Mouse (Mus musculus) macrophage (primary cell): Measurements from ENCODE around the gene Lrrc18. TPM values are rescaled to one million over a fixed set of nuclear protein-coding genes. Genes with fewer than 3 reads are reported as not detected.

Source experiments
- H3K27ac ChIP-seq: fragments of 350-480 bp; formaldehyde crosslinking; 2 replicates; pipeline ENCODE4 v1.9.0; 2021
- H3K36me3 ChIP-seq: fragments of 350-480 bp; formaldehyde crosslinking; 2 replicates; pipeline ENCODE4 v1.9.0; 2021; ENCODE audit errors: inconsistent target
- H3K4me3 ChIP-seq: fragments of 350-480 bp; formaldehyde crosslinking; 2 replicates; pipeline ENCODE4 v1.9.0; 2021; ENCODE audit errors: inconsistent target
- H3K79me2 ChIP-seq: fragments of 350-480 bp; formaldehyde crosslinking; 2 replicates; pipeline ENCODE4 v1.9.0; 2021; ENCODE audit errors: inconsistent target
- WGBS: methylation state at CpG from one replicate; pipeline ENCODE4 v1.1.7; 2026; ENCODE audit warnings: inconsistent platforms; ENCODE audit not compliant: missing documents; 5-methylcytosine and 5-hydroxymethylcytosine counted together
- polyA plus RNA-seq: library from polyadenylated mRNA; stranded (reverse); fragments of 250-400 nt; gene quantifications from 3 replicates; pipeline ENCODE4 v1.2.4, GENCODE M21; 2018; ENCODE audit warnings: inconsistent platforms

Gene Lrrc18
- polyA plus RNA-seq, 1 experiment from 2014 or later: not detected

DNA sequence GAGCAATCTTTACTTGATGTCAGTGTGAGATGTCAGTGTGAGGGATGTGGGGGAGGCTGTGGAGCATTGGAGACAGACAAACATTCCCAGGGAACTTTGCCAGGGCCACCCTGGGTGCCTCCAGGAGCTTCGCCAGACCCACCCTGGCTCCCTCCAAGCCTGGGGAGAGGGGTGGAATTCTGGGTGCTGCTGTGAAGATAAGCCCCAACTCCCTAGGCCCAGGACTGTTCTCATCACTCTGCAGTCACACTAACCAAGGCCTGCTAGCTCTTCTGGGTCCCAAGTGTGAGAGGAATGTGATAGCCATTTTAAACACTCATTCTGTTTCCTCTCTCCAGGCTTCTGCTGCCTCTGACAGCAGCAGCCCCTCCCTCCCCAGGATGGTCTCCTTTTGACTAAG lies 16.5 kb downstream of the Lrrc18 start:
- peaks cover 41% of the 10 kb centered on the region for H3K36me3 ChIP-seq
- 92% methylated on average over 1 of the region's 1 CpGs for WGBS
- H3K4me3 ChIP-seq: no peak overlapping the region
- no peaks in the 10 kb centered on the region for H3K79me2 ChIP-seq
- H3K27ac ChIP-seq: no peak overlapping the region

DNA sequence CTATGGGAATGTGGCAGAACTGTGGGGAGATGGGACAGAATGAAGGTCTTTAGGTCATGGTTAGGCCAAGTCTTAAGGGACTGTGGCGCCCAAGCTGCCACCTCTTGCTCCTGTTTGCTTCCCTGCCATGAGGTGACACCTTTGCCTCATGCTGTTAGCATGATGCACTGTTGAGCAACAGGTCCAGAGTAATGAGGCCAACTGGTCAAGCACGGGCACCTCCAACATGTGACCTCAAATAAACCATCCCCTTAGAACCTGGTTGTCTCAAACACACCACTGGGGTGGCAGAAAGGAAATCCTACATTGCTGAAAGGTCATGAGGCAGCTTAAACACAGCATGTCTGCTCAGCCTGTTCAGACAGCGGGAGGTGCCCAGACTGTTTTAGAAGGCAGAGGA lies 27.9 kb downstream of the Lrrc18 start:
- Histone ChIP-seq H3K27ac (no peak overlapping the region), H3K4me3 (no peak overlapping the region), H3K79me2 (no peaks in the 10 kb centered on the region), H3K36me3 (peaks cover 86% of the 10 kb centered on the region)
- WGBS: 97% methylated on average over 3 of the region's 3 CpGs

DNA sequence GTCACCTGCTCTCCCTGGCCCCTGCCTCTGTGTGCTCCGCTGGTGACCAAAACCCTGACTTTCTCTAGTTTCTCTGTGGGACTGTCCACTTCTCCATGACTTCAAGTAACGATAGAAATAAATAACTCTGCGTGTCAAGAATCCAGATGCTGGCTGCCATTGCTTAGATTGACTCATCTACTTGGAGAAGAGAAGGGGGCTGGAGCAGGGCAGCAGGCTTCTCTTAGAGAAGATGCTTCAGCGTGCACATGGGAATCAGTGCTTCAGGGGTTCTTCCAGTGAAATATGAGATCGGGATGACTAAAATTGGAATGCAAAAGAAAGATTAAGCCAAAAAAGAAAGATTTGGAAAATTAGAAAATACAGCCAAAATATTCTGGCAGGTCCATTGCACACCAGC lies 28.4 kb downstream of the Lrrc18 start:
- no peaks in the 10 kb centered on the region for H3K79me2 ChIP-seq
- H3K4me3 ChIP-seq: no peak overlapping the region
- H3K27ac ChIP-seq: no peak overlapping the region
- H3K36me3 ChIP-seq: peaks cover 88% of the 10 kb centered on the region
- WGBS: 98% methylated on average over 5 of the region's 5 CpGs

DNA sequence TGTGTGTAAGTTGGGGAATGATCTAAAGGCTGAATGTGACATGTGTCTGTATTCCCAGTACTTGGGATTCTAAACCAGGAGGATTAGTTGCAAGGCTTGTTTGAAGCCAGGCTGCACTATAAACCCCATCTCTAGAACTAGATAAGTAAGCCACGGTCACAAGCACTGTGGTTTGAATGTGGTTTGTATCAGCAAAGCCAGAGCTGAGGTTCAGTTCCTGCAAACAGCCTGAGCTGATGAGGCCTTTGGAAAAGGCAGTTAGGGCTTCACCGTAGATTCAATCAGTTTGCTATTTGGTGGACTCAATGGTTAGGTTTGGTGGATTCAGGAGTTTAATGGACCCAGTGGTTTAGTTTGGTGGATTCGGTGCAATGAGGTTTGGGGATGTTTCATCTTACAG lies 39.7 kb downstream of the Lrrc18 start:
- H3K27ac ChIP-seq: no peak overlapping the region
- H3K79me2 ChIP-seq: no peaks in the 10 kb centered on the region
- peaks cover 67% of the 10 kb centered on the region for H3K36me3 ChIP-seq
- H3K4me3 ChIP-seq: no peak overlapping the region
- 73% methylated on average over 3 of the region's 3 CpGs for WGBS

DNA sequence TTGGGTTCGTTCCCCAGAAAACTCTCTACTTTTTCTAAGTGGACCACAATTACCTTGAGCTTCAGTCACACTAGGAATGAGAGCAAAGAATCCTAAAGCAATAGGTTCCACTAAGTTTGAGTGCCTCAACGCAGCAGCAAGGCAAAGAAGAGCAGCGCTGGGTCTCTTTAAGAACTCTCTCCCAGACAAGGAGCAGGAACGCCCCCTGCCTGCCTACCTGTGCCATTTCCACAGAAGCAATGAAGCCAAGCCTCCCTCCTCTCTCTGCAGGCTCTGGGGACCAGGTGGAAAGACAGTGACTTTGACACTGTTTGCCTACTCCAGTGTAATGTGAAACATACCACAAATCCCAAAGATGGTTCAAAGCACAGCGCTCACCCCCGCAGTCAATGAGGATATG lies 42.2 kb downstream of the Lrrc18 start:
- no peak overlapping the region for H3K4me3 ChIP-seq
- H3K27ac ChIP-seq: no peak overlapping the region
- H3K79me2 ChIP-seq: no peaks in the 10 kb centered on the region
- peaks cover 67% of the 10 kb centered on the region for H3K36me3 ChIP-seq
- 95% methylated on average over 6 of the region's 6 CpGs for WGBS

DNA sequence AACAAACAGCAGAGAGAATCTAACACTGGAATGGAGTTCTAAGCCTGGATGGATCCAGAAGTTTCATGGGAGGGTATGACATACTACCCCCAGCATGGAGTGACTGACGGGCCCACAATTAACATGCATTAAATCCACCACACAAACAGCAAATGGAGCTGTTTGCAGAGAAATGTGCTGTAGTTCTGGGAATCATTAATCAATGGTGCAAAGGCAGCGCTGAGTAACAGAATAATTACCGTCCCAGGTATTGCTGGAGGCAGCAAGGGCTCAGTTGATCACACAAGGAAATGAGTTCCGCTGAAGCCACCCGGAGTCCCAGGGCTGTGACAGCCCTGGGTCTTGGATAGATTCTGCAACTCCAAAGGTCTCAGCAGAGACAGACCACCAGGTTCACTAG lies 44.2 kb downstream of the Lrrc18 start:
- Histone ChIP-seq H3K36me3 (peaks cover 81% of the 10 kb centered on the region), H3K79me2 (no peaks in the 10 kb centered on the region)
- WGBS: 94% methylated on average over 5 of the region's 5 CpGs

DNA sequence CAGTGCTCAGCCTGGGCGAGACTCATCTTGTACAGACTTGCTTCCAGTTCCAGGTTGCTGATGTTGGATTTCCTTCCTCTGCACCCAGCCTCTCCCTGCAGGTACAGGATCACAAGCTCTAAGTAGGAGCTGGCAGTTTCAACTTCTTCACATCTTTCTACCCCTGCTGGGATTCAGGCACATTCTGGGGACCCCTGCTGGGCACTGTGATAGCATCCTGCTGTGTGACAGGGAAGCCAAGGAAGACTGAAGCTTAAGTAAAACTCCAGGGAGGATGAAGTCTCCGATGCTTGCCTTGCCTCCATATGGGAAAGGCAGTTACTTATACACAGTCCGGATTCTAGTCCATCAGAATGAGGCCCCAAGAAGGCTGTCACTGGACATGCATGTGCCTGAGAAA lies 45.6 kb downstream of the Lrrc18 start:
- peaks cover 92% of the 10 kb centered on the region for H3K36me3 ChIP-seq
- H3K79me2 ChIP-seq: no peaks in the 10 kb centered on the region
- H3K27ac ChIP-seq: no peak overlapping the region
- H3K4me3 ChIP-seq: no peak overlapping the region
- WGBS: 97% methylated on average over 3 of the region's 3 CpGs

More for the DNA sequence above, 44.2 kb downstream of the Lrrc18 start:
- Histone ChIP-seq H3K27ac (no peak overlapping the region), H3K4me3 (no peak overlapping the region)

DNA sequence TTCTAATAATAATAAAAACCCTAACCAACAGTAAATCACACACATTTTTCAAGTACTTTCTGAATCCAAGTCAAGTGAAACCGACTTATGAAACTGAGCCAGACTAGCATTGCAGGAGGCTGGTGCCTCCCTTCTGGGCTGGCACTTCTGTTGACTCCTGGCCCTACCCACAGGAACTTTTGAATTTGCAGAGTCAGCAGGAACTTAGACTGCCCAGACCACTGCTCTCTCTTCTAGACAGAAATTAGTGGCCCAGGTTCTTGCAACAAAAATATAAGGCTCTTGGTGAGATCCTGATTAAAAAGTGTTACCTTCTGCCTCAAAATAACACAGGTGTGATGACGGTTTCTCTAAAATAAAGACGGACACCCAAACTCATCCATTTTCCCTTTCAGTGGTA lies 54.0 kb downstream of the Lrrc18 start:
- Histone ChIP-seq H3K27ac (no peak overlapping the region), H3K36me3 (peaks cover 73% of the 10 kb centered on the region), H3K79me2 (no peaks in the 10 kb centered on the region), H3K4me3 (no peak overlapping the region)
- 86% methylated on average over 3 of the region's 3 CpGs for WGBS

DNA sequence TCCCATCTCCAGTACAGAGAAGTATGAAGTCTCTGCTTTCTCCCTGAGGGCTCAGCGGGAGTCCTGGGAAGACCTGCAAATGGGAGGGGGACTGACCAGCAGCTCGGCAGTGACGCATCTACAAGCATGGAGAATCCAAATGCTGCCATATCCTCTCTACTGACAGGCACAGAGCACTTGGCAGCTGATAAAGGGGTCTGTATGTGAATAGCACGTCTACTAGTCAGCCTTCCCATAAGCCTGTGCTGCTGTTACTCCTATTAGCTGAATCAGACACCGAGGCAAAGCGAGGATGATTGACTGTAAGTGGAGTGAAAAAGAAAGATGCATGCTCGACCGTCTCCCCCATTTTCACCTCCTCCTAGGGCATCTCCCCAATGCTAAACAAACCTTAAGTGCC lies 62.3 kb downstream of the Lrrc18 start:
- H3K4me3 ChIP-seq: no peak overlapping the region
- no peaks in the 10 kb centered on the region for H3K79me2 ChIP-seq
- 100% methylated on average over 8 of the region's 8 CpGs for WGBS

DNA sequence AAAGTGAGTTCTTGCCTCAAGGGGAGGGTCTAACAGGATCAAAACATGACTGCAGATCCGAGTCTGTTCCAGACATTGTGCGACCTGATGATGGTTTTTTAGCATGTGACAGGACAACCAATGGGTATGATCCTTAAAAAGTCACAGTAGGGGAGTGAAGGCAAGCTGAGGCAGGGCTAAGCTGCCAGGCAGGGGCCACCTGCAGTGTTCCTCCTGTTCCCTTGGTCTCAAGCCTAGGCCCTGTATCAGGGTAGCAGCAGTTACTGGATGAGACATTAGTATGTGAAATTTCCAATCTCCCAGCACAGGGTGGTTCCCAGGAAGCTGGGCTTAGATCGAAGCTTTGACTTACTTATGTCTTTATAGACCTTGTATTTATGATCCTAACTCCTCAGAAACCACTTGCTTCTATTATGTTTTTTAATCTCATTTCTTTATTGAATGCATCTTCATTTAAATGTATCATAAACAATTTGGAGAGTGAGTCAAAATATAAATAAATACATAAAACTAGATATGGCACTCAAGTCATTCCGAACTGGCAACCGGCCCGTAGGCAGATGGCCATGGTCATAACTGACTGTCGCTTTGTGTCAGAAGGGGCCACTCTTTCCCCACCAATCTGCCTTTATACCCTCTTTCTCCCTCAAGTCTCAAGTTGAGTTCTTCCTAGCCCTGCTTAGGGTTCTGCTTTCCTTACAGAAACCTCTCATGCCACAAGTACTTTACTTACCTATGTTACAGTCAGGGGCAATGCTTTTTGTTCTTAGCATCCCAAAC lies 67.9 kb downstream of the Lrrc18 start:
- Histone ChIP-seq H3K36me3 (peaks cover 61% of the 10 kb centered on the region), H3K4me3 (no peak overlapping the region), H3K27ac (no peak overlapping the region), H3K79me2 (no peaks in the 10 kb centered on the region)
- WGBS: 98% methylated on average over 7 of the region's 7 CpGs

More for the DNA sequence above, 62.3 kb downstream of the Lrrc18 start:
- Histone ChIP-seq H3K27ac (no peak overlapping the region), H3K36me3 (peaks cover 44% of the 10 kb centered on the region)

DNA sequence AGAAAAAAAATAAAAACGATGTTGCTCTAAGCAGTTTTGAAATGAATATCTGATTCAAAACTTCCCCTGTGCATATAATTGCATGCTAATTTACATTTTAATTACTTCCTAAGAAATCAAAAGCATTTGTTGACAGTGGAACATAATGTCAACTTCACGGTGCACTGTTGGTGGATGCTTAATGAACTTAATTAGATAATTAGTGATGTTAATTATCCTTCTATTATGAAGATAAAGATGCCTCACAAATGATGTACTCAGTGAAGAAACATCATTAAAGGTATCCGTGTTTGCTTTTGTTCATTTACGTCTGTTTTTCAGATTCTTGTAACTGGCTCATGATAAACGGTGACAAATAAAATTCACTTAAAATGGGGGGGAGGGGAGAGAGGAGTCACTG lies 71.8 kb downstream of the Lrrc18 start:
- no peak overlapping the region for H3K4me3 ChIP-seq
- H3K27ac ChIP-seq: no peak overlapping the region
- peaks cover 64% of the 10 kb centered on the region for H3K36me3 ChIP-seq
- H3K79me2 ChIP-seq: no peaks in the 10 kb centered on the region
- WGBS: 93% methylated on average over 5 of the region's 5 CpGs

Other genes with a start within 250 kb of the Lrrc18 start
- 50.0 to 64.0 TPM (median 56.3 TPM) in 3 replicates for gene Tmem273, start 205.4 kb upstream of the Lrrc18 start, polyA plus RNA-seq
- 0.15 to 0.16 TPM in 2 of 3 replicates, not detected in the other for gene Fam170b, start 157.4 kb upstream of the Lrrc18 start, polyA plus RNA-seq
- gene Vstm4, start 134.6 kb upstream of the Lrrc18 start, polyA plus RNA-seq: 0.06 to 0.09 TPM in 2 of 3 replicates, not detected in the other
- 58.1 to 98.0 TPM (median 81.9 TPM) in 3 replicates for gene Wdfy4, start 194.1 kb downstream of the Lrrc18 start, polyA plus RNA-seq
- 16.5 to 44.1 TPM (median 21.1 TPM) in 3 replicates for gene Arhgap22, start 222.6 kb downstream of the Lrrc18 start, polyA plus RNA-seq